Mouse (Mus musculus): Measurements from ENCODE around the gene Zfp462. TPM values are rescaled to one million over a fixed set of nuclear protein-coding genes. Genes with fewer than 3 reads are reported as not detected.
A peak's percentile ranks its signal among the peaks of the same experiment; 100 is the strongest.

The Zfp462 gene
- polyA plus RNA-seq, 1 experiment from 2014 or later: 5.1 TPM

DNA sequence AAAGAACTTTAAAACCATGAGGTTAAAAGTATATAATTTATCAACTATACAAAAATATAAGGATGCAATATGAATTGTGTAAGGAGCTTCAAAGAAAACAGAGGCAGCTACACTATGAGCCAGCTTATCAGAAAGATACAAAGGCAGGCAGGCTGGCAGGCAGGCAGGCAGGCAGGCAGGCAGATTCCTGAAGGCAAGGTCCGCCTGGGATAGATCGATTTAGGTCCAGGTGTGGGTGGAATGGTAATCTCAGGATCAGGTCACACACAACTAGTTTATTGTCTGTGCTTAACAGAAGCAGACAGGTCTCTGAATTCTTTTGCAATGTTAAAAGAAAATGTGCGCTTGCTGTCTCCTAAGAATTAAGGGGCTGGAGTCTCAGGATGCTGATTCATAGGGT is 158.7 kb downstream of the Zfp462 start:
- Histone ChIP-seq H3K4me2 (ENCODE audit: low read length) (no peak overlapping the region), H3K9me3 (ENCODE audit: control insufficient read depth, low read length) (no peaks in the 10 kb centered on the region), H3K4me3 (ENCODE audit: low read depth, low read length) (no peak overlapping the region), H3K27me3 (replicated peaks; ENCODE audit: control insufficient read depth, insufficient read depth, low read length) (no peaks in the 10 kb centered on the region), H3K4me1 (replicated peaks; ENCODE audit: control insufficient read depth, insufficient read depth, low read length) (no peaks in the 10 kb centered on the region), H3K9ac (ENCODE audit: low read length) (no peak overlapping the region), H3K27ac (ENCODE audit: low read depth) (no peak overlapping the region), H3K36me3 (ENCODE audit: control insufficient read depth, insufficient read depth, low read length) (no peaks in the 10 kb centered on the region)
- 54% methylated on average over 3 of the region's 3 CpGs for WGBS
- no peak for DNase-seq (ENCODE audit: low spot score)
- ATAC-seq (replicated peaks; ENCODE audit: low FRiP score, low TSS enrichment, low read depth): no peak

- no peak overlapping the region for H3K9ac ChIP-seq (ENCODE audit: low read length)
- WGBS: 57% methylated on average over 10 of the region's 10 CpGs
- H3K36me3 ChIP-seq (ENCODE audit: control insufficient read depth, insufficient read depth, low read length): no peaks in the 10 kb centered on the region
- no peak overlapping the region for H3K4me3 ChIP-seq (ENCODE audit: low read depth, low read length)
- H3K27me3 ChIP-seq (replicated peaks; ENCODE audit: control insufficient read depth, insufficient read depth, low read length): no peaks in the 10 kb centered on the region
- no peak overlapping the region for H3K27ac ChIP-seq (ENCODE audit: low read depth)
- H3K9me3 ChIP-seq (ENCODE audit: control insufficient read depth, low read length): no peaks in the 10 kb centered on the region
- no peak for DNase-seq (ENCODE audit: low spot score)
- ATAC-seq (replicated peaks; ENCODE audit: low FRiP score, low TSS enrichment, low read depth): no peak
- no peaks in the 10 kb centered on the region for H3K4me1 ChIP-seq (replicated peaks; ENCODE audit: control insufficient read depth, insufficient read depth, low read length)
- H3K4me2 ChIP-seq (ENCODE audit: low read length): no peak overlapping the region
Observed at GRCm38 (mm10) chr4:55117839-55118487, 173.1 kb downstream of the Zfp462 start.

DNA sequence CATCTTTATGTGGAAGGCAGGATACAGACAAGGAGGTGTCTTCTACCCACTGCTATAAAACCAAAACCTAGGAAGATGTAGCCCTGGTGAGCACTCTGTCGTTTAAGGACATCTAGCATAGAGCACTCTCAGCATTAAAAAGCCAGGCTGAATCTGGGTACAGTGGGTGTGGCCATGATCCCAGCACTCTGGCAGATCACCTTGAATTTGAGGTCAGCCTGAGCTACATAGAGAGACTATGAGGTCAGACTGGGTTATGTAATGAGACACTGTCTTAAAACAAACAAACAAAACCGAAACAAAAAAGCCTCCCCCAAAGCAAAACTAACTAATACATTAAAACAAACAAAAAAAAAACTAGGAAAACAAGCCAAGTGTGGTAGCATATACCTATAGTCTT is 176.3 kb downstream of the Zfp462 start:
- Histone ChIP-seq H3K9me3 (ENCODE audit: control insufficient read depth, low read length) (no peaks in the 10 kb centered on the region), H3K4me1 (replicated peaks; ENCODE audit: control insufficient read depth, insufficient read depth, low read length) (peaks cover 12% of the 10 kb centered on the region; the same call in 1 of the 2 replicates), H3K4me3 (ENCODE audit: low read depth, low read length) (no peak overlapping the region), H3K4me2 (ENCODE audit: low read length) (no peak overlapping the region), H3K27me3 (replicated peaks; ENCODE audit: control insufficient read depth, insufficient read depth, low read length) (no peaks in the 10 kb centered on the region), H3K36me3 (ENCODE audit: control insufficient read depth, insufficient read depth, low read length) (no peaks in the 10 kb centered on the region), H3K9ac (ENCODE audit: low read length) (no peak overlapping the region), H3K27ac (ENCODE audit: low read depth) (no peak overlapping the region)
- ATAC-seq (replicated peaks; ENCODE audit: low FRiP score, low TSS enrichment, low read depth): no peak
- WGBS: 71% methylated on average over 2 of the region's 2 CpGs
- no peak for DNase-seq (ENCODE audit: low spot score)

- H3K4me3 ChIP-seq (ENCODE audit: low read depth, low read length): no peak overlapping the region
- H3K9ac ChIP-seq (ENCODE audit: low read length): no peak overlapping the region
- H3K27me3 ChIP-seq (replicated peaks; ENCODE audit: control insufficient read depth, insufficient read depth, low read length): no peaks in the 10 kb centered on the region
- no peak for ATAC-seq (replicated peaks; ENCODE audit: low FRiP score, low TSS enrichment, low read depth)
- no peak overlapping the region for H3K4me2 ChIP-seq (ENCODE audit: low read length)
- H3K4me1 ChIP-seq (replicated peaks; ENCODE audit: control insufficient read depth, insufficient read depth, low read length): peaks cover 12% of the 10 kb centered on the region; the same call in 1 of the 2 replicates
- 50% methylated on average over 6 of the region's 6 CpGs for WGBS
- no peak for DNase-seq (ENCODE audit: low spot score)
- H3K9me3 ChIP-seq (ENCODE audit: control insufficient read depth, low read length): no peaks in the 10 kb centered on the region
- no peaks in the 10 kb centered on the region for H3K36me3 ChIP-seq (ENCODE audit: control insufficient read depth, insufficient read depth, low read length)
- no peak overlapping the region for H3K27ac ChIP-seq (ENCODE audit: low read depth)
Observed at GRCm38 (mm10) chr4:55121952-55122351, 177.1 kb downstream of the Zfp462 start.

DNA sequence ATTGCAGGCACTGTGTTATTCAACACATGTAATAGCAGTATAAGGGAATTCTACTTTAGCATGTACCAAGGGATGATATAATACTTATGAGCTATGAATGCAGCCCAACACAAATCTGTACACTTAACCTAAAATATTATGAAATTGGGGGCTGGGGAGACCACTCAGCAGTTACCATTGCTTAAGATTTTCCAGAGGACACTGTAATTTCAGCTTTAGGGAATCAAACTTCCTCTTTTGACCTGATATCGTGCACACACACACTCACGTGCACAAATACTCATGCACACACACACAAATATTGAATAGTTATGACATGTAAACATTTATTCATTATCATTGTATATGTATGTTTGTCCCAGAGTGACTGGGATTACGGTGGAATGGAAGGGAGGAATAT is 179.3 kb downstream of the Zfp462 start:
- no peak overlapping the region for H3K27ac ChIP-seq (ENCODE audit: low read depth)
- H3K9me3 ChIP-seq (ENCODE audit: control insufficient read depth, low read length): no peaks in the 10 kb centered on the region
- ATAC-seq (replicated peaks; ENCODE audit: low FRiP score, low TSS enrichment, low read depth) (no peak), DNase-seq (ENCODE audit: low spot score) (no peak)
- peaks cover 12% of the 10 kb centered on the region; the same call in 1 of the 2 replicates for H3K4me1 ChIP-seq (replicated peaks; ENCODE audit: control insufficient read depth, insufficient read depth, low read length)
- H3K27me3 ChIP-seq (replicated peaks; ENCODE audit: control insufficient read depth, insufficient read depth, low read length): no peaks in the 10 kb centered on the region
- H3K9ac ChIP-seq (ENCODE audit: low read length): no peak overlapping the region
- H3K36me3 ChIP-seq (ENCODE audit: control insufficient read depth, insufficient read depth, low read length): no peaks in the 10 kb centered on the region
- no peak overlapping the region for H3K4me3 ChIP-seq (ENCODE audit: low read depth, low read length)
- no peak overlapping the region for H3K4me2 ChIP-seq (ENCODE audit: low read length)
- WGBS: 81% methylated on average over 3 of the region's 3 CpGs

- Histone ChIP-seq H3K27ac (ENCODE audit: low read depth) (peak overlapping the region; percentile 1; the same call in 1 of the 2 replicates), H3K4me3 (ENCODE audit: low read depth, low read length) (no peak overlapping the region), H3K27me3 (replicated peaks; ENCODE audit: control insufficient read depth, insufficient read depth, low read length) (no peaks in the 10 kb centered on the region), H3K9me3 (ENCODE audit: control insufficient read depth, low read length) (no peaks in the 10 kb centered on the region), H3K9ac (ENCODE audit: low read length) (no peak overlapping the region), H3K36me3 (ENCODE audit: control insufficient read depth, insufficient read depth, low read length) (no peaks in the 10 kb centered on the region), H3K4me2 (ENCODE audit: low read length) (peak overlapping the region; percentile 25; the same call in 1 of the 2 replicates), H3K4me1 (replicated peaks; ENCODE audit: control insufficient read depth, insufficient read depth, low read length) (peaks cover 12% of the 10 kb centered on the region; the same call in 1 of the 2 replicates)
- ATAC-seq (replicated peaks; ENCODE audit: low FRiP score, low TSS enrichment, low read depth) (no peak), DNase-seq (ENCODE audit: low spot score) (no peak)
- 46% methylated on average over 11 of the region's 11 CpGs for WGBS
Observed at GRCm38 (mm10) chr4:55125048-55125737, 180.3 kb downstream of the Zfp462 start.

- peak overlapping the region; percentile 1; the same call in 1 of the 2 replicates for H3K27ac ChIP-seq (ENCODE audit: low read depth)
- no peaks in the 10 kb centered on the region for H3K9me3 ChIP-seq (ENCODE audit: control insufficient read depth, low read length)
- no peak overlapping the region for H3K9ac ChIP-seq (ENCODE audit: low read length)
- no peak overlapping the region for H3K4me3 ChIP-seq (ENCODE audit: low read depth, low read length)
- no peaks in the 10 kb centered on the region for H3K36me3 ChIP-seq (ENCODE audit: control insufficient read depth, insufficient read depth, low read length)
- H3K4me2 ChIP-seq (ENCODE audit: low read length): peak overlapping the region; percentile 25; the same call in 1 of the 2 replicates
- ATAC-seq (replicated peaks; ENCODE audit: low FRiP score, low TSS enrichment, low read depth): no peak
- 44% methylated on average over 4 of the region's 4 CpGs for WGBS
- peaks cover 12% of the 10 kb centered on the region; the same call in 1 of the 2 replicates for H3K4me1 ChIP-seq (replicated peaks; ENCODE audit: control insufficient read depth, insufficient read depth, low read length)
- no peak for DNase-seq (ENCODE audit: low spot score)
- no peaks in the 10 kb centered on the region for H3K27me3 ChIP-seq (replicated peaks; ENCODE audit: control insufficient read depth, insufficient read depth, low read length)
Observed at GRCm38 (mm10) chr4:55125738-55126054, 180.8 kb downstream of the Zfp462 start.

DNA sequence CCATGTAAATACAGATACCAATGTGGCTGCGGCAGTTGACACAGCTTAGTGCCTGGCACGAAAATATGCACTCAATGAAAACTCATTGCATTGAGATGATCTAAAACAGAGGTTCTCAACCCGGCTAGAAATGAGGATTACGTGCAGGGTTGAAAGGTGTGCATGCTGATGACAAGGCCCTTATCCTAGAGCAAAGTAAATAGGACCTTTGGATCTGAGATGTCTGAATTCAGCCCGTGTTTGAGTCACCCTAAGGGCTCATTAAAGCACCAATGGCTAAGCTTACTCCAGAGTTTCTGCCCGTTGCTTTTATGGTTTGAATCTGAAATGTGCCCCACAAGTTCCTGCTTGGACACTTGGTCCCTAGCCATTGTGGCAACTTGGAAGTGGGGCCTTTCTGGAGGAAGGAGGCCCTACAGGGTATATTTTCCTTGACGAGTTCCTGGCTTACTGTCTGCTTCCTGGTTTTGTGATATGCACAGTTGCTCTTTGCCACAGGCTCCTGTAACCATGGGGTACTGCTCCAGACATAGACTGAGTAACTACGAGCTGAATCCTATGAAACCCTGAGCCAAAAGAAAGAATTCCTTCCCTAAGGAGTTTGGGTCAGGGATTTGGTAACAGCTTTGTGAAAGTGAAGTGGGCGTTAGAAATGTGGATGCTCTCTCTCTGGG is 182.5 kb downstream of the Zfp462 start:
- H3K4me1 ChIP-seq (replicated peaks; ENCODE audit: control insufficient read depth, insufficient read depth, low read length): peaks cover 12% of the 10 kb centered on the region; the same call in 1 of the 2 replicates
- no peak overlapping the region for H3K27ac ChIP-seq (ENCODE audit: low read depth)
- DNase-seq (ENCODE audit: low spot score): no peak
- H3K9me3 ChIP-seq (ENCODE audit: control insufficient read depth, low read length): no peaks in the 10 kb centered on the region
- H3K4me2 ChIP-seq (ENCODE audit: low read length): no peak overlapping the region
- ATAC-seq (replicated peaks; ENCODE audit: low FRiP score, low TSS enrichment, low read depth): peak; percentile 89; the same call in 1 of the 2 replicates
- no peak overlapping the region for H3K9ac ChIP-seq (ENCODE audit: low read length)
- no peaks in the 10 kb centered on the region for H3K27me3 ChIP-seq (replicated peaks; ENCODE audit: control insufficient read depth, insufficient read depth, low read length)
- H3K36me3 ChIP-seq (ENCODE audit: control insufficient read depth, insufficient read depth, low read length): no peaks in the 10 kb centered on the region
- 78% methylated on average over 9 of the region's 9 CpGs for WGBS
- H3K4me3 ChIP-seq (ENCODE audit: low read depth, low read length): no peak overlapping the region
